Mouse (Mus musculus): ENCODE results near the gene Lgalsl.

GRCm38 (mm10) chr11:20829993-20830685 is 717 bp downstream of the Lgalsl start:
- TF ChIP-seq NANOG (IDR thresholded peaks at IDR 0.05; ENCODE audit: borderline replicate concordance, low read length) (no peak), CTCF (conservative IDR thresholded peaks at IDR 0.05; ENCODE audit: low read length) (no peak), POU5F1 (IDR thresholded peaks at IDR 0.05; ENCODE audit: borderline replicate concordance, low read length) (no peak)
